Mouse (Mus musculus) c-Kit-negative CD71-positive TER-119-positive erythroid progenitor cells, embryonic 14.5 days (primary cell): ENCODE measurements around the gene Drg2.

ENCODE experiments used
- DNase-seq: peaks from one replicate; pipeline ENCODE4 v3.0.0-alpha.2; 2013; ENCODE audit warnings: low read depth, low spot score

Drg2 gene

GRCm38 (mm10) chr11:60469039-60469438 lies 14.6 kb downstream of the Drg2 start, which contains the start of gene Myo15:
TSS of gene Myo15 (plus strand) at chr11:60469339.
- DNase-seq: no peak

DNA sequence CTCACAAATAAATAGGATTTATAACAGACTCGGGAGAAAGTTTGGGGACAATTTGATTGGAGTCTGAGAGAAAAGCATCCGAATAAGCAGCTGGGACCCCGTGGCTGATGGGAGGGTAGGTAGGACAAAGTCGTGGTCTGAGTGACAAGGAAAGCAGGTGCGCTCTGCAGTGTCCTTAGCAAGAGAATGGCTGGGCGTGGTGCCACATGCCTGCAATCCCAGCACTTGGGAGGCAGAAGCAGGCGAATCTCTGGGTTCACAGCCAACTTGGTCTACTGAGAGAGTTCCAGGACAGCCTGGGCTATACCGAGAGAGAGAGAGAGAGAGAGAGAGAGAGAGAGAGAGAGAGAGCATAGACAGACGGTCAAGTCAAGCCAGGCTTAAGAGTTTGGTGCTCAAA lies 16.4 kb downstream of the Drg2 start:
- DNase-seq: no peak

DNA sequence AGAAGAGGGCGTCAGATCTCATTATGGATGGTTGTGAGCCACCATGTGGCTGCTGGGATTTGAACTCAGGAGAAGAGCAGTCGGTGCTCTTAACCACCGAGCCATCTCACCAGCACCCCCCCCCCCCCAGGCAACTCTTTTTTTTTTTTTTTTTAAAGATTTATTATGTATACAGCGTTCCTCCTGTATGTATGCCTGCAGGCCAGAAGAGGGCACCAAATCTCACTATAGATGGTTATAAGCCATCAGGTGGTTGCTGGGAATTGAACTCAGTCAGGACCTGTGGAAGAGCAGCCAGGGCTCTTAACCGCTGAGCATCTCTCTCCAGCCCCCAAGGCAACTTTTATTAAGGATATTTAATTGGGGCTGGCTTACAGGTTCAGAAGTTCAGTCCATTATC lies 20.1 kb downstream of the Drg2 start:
- DNase-seq: no peak

DNA sequence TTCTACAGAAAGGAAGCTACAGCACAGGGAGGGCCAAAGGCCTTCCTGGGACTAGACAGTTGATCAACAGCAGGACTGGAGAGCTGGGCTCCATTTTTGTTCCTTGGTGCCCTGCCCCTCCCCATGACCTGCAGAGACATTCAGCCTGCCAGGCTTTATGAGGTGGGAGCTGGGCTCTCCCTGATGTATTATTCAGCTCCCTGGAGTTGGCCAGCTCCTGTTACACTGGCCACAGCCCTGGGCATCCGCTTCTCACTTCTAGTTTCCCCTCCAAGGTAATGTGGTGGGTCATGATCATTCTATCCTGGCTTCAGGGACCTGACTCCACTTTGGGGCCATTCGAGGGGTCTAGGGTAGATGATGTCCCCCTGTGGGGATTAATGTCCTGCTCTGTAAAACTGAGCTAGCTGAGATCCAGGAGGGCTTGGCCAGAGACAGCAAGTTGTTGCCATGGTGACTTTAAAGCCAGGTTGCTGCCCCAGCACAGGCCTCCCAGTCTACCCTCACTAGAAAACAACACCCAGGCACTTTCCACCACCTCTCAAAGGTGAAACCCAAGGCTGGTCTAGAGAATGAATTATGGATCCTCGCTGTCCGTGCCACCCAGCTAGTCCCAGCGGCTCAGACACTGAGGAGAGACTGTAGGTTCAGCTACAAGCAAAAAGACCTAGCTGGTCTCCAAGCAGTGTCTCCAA lies 21.4 kb downstream of the Drg2 start:
- DNase-seq: no peak

- no peak for DNase-seq
Observed at GRCm38 (mm10) chr11:60478121-60478520, 23.7 kb downstream of the Drg2 start.

- peak; percentile 62 for DNase-seq
Observed at GRCm38 (mm10) chr11:60486267-60486666, 31.9 kb downstream of the Drg2 start.

DNA sequence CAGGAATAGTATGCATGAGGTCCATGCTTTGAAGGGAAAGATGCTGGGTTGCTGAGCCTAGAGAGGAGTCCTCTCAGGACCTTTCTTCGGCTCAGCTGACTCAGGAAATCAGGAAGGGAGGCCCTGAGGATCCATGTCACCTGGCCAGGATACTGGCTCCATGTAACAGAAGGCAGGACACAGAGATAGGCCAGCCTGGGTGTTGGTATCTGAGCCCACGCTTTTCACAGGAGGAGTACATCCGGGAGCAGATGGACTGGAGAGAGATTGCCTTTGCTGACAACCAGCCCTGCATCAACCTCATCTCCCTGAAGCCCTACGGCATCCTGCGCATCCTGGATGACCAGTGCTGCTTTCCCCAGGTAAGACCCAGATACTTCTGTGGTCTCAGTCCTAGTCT lies 38.3 kb downstream of the Drg2 start:
- DNase-seq: no peak

GRCm38 (mm10) chr11:60495692-60496091 lies 41.3 kb downstream of the Drg2 start:
- no peak for DNase-seq

DNA sequence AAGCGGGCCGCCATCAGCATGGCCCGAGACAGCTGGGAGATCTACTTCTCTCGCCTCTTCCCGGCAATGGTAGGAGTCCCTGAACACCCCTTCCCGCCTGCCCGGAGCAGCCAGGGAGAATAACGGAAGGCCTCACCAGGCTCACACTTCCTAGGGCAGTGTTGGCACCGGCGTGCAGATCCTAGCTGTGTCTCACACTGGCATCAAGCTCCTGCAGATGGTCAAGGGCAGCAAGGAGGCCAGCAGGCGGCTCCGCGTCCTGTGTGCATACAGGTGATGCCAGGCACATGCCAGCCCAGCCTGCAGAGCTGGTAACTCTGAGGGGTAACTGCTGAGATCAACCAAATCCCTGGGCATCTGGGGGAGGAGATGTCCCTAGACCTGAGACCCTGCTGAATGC lies 52.9 kb downstream of the Drg2 start:
- no peak for DNase-seq

GRCm38 (mm10) chr11:60508950-60509349 lies 54.6 kb downstream of the Drg2 start:
- peak; percentile 46 for DNase-seq

DNA sequence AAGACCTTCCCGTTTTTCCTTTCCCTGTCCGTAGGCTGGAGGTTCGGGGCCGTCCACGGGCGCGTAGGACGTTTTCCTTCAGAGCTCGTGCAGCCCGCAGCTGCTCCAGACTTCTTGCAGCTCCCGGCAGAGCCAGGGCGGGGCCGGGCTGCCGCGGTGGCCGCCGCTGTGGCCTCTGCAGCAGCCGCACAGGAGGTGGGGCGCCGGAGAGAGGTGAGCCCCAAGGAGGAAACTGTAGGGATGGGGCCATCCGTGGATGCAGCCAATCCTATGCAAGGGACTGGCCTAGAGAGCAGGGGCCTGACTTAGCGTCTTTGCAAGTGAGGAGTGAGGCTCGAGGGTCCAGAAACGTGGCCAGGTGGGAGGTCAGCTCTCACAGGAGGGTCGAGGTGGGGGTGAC lies 55.1 kb downstream of the Drg2 start:
- peak; percentile 45 for DNase-seq

DNA sequence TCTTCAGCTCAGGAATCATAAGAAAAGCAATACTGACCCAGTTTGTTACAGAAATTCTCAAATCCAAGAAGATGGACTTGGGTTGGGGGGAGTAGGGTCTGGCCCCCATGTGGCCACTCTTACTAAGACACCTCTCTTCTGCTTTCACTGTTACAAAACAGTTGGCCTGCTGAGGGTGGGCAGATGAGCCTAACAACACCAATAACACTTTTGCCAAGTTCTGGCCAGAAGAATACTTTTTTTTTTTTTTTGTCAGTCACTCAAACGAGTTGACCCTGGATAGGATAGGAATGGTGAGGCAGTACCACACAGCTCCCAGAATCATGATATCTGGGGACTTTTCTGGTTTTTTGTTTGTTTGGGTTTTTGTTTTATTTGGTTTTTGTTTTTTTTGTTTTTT lies 57.5 kb downstream of the Drg2 start:
- DNase-seq: no peak

GRCm38 (mm10) chr11:60512520-60512919 lies 58.1 kb downstream of the Drg2 start:
- no peak for DNase-seq

DNA sequence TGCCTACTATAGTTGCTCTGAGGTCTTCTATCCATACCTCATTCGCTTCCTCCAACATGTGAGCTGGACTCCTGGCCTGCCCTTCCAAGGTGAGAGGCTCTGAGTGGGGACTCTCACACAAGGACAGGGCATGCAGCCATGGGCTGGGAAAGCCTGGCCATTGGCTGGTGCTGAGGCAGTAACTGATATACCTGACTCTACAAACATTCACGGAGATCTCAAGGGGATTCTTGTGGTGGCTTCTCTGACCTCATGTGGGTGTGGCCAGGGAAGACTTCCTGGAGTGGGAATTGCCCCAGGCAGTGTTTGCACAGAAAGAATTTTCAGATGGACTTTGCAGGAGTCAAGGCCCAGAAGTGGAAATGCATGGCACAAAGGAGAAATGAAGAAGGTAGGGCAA lies 60.5 kb downstream of the Drg2 start:
- DNase-seq: no peak

DNA sequence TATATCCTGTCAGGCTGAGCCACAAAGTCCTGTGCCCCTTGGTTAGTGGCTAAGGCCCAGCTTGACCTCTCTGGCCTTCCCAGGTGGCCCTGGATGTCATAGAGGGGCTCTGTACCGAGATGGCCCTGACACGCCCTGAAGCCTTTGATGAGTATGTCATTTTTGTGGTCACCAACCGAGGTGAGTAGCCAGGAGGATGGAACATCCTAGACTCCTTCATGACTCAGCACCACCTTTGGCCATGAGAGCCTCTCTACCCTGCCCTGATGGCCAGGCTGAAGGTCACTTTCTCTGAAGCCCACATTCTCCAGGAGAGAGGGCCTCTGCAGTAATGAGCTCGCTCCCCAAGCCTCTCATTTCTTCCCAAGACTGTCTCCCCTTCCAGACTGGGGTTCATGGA lies 63.9 kb downstream of the Drg2 start:
- DNase-seq: no peak
